Mouse (Mus musculus): ENCODE results near the gene Pfkfb3. TPM values are rescaled to one million over a fixed set of nuclear protein-coding genes. Genes with fewer than 3 reads are reported as not detected.
"Not testable (repeated sequence)": the region's sequence is repeated elsewhere in the genome, so short reads cannot be mapped to it uniquely, and the experiment has no call there.

The Pfkfb3 gene
- total RNA-seq, 2 experiments from 2014 or later = 27.5 to 30.0 TPM

- intact Hi-C loops (cut with DNase I) = no loop called here
- peak in 1 of 2 experiments; percentile 49 for DNase-seq (ENCODE audit: low spot score in 2 of 2)
Measured at GRCm38 (mm10) chr2:11552966-11553451, 868 bp downstream of the Pfkfb3 start.

- no peak for DNase-seq (ENCODE audit: low spot score in 2 of 2)
- intact Hi-C loops (cut with DNase I) = no loop called here
Measured at GRCm38 (mm10) chr2:11552297-11552821, 1.5 kb downstream of the Pfkfb3 start.

GRCm38 (mm10) chr2:11551726-11552125, 2.2 kb downstream of the Pfkfb3 start:
- intact Hi-C loops (cut with DNase I) = no loop called here
- DNase-seq (ENCODE audit: low spot score in 2 of 2) = no peak

- intact Hi-C loops (cut with DNase I) = no loop called here
- DNase-seq (ENCODE audit: low spot score in 2 of 2) = no peak
Measured at GRCm38 (mm10) chr2:11548508-11548907, 5.4 kb downstream of the Pfkfb3 start.

GRCm38 (mm10) chr2:11547609-11548008, 6.3 kb downstream of the Pfkfb3 start:
- no peak for DNase-seq (ENCODE audit: low spot score in 2 of 2)
- intact Hi-C loops (cut with DNase I) = no loop called here

- DNase-seq (ENCODE audit: low spot score in 2 of 2) = no peak
- intact Hi-C loops (cut with DNase I) = no loop called here
Measured at GRCm38 (mm10) chr2:11546091-11546490, 7.8 kb downstream of the Pfkfb3 start.

GRCm38 (mm10) chr2:11545380-11545779, 8.5 kb downstream of the Pfkfb3 start:
- intact Hi-C loops (cut with DNase I) = no loop called here

GRCm38 (mm10) chr2:11544342-11544741, 9.5 kb downstream of the Pfkfb3 start:
- intact Hi-C loops (cut with DNase I) = loop anchor here (5.0 kb wide), 1 partner anchor 117 kb away; no protein-coding TSS in a partner anchor
- no peak for DNase-seq (ENCODE audit: low spot score in 2 of 2)

More at GRCm38 (mm10) chr2:11545380-11545779, 8.5 kb downstream of the Pfkfb3 start:
- DNase-seq (ENCODE audit: low spot score in 2 of 2) = no peak

- DNase-seq (ENCODE audit: low spot score in 2 of 2) = no peak
- intact Hi-C loops (cut with DNase I) = loop anchor here (2.0 to 5.0 kb wide), 2 partner anchors 40 to 116 kb away; no protein-coding TSS in a partner anchor
Measured at GRCm38 (mm10) chr2:11543158-11543557, 10.7 kb downstream of the Pfkfb3 start.

GRCm38 (mm10) chr2:11542640-11543039, 11.2 kb downstream of the Pfkfb3 start:
- peak; percentile 72 to 80 for DNase-seq (ENCODE audit: low spot score in 2 of 2)

GRCm38 (mm10) chr2:11542121-11542520, 11.8 kb downstream of the Pfkfb3 start:
- DNase-seq (ENCODE audit: low spot score in 2 of 2) = no peak
- intact Hi-C loops (cut with DNase I) = loop anchor here (1.0 to 5.0 kb wide), 3 partner anchors 39 to 211 kb away; no protein-coding TSS in a partner anchor

More at GRCm38 (mm10) chr2:11542640-11543039, 11.2 kb downstream of the Pfkfb3 start:
- intact Hi-C loops (cut with DNase I) = loop anchor here (1.0 to 5.0 kb wide), 3 partner anchors 40 to 211 kb away; no protein-coding TSS in a partner anchor

GRCm38 (mm10) chr2:11541528-11541927, 12.3 kb downstream of the Pfkfb3 start:
- intact Hi-C loops (cut with DNase I) = loop anchor here (5.0 kb wide), 1 partner anchor 114 kb away; no protein-coding TSS in a partner anchor
- not testable (repeated sequence) for DNase-seq (ENCODE audit: low spot score in 2 of 2)

GRCm38 (mm10) chr2:11535966-11536365, 17.9 kb downstream of the Pfkfb3 start:
- no peak for DNase-seq (ENCODE audit: low spot score in 2 of 2)
- intact Hi-C loops (cut with DNase I) = loop anchor here (1.0 kb wide), 1 partner anchor 34 kb away; no protein-coding TSS in a partner anchor

GRCm38 (mm10) chr2:11535412-11535928, 18.4 kb downstream of the Pfkfb3 start:
- intact Hi-C loops (cut with DNase I) = loop anchor here (1.0 kb wide), 1 partner anchor 33 kb away; no protein-coding TSS in a partner anchor
- DNase-seq (ENCODE audit: low spot score in 2 of 2) = peak; percentile 87 to 94

GRCm38 (mm10) chr2:11534826-11535225, 19.1 kb downstream of the Pfkfb3 start:
- intact Hi-C loops (cut with DNase I) = loop anchor here (1.0 kb wide), 1 partner anchor 33 kb away; no protein-coding TSS in a partner anchor
- DNase-seq (ENCODE audit: low spot score in 2 of 2) = peak in 1 of 2 experiments; percentile 15

GRCm38 (mm10) chr2:11530101-11530500, 23.8 kb downstream of the Pfkfb3 start:
- peak; percentile 61 to 93 for DNase-seq (ENCODE audit: low spot score in 2 of 2)
- intact Hi-C loops (cut with DNase I) = no loop called here

GRCm38 (mm10) chr2:11526063-11526462, 27.8 kb downstream of the Pfkfb3 start:
- intact Hi-C loops (cut with DNase I) = no loop called here

GRCm38 (mm10) chr2:11524736-11525135, 29.1 kb downstream of the Pfkfb3 start:
- DNase-seq (ENCODE audit: low spot score in 2 of 2) = no peak
- intact Hi-C loops (cut with DNase I) = no loop called here

More at GRCm38 (mm10) chr2:11526063-11526462, 27.8 kb downstream of the Pfkfb3 start:
- no peak for DNase-seq (ENCODE audit: low spot score in 2 of 2)

GRCm38 (mm10) chr2:11521758-11522157, 32.1 kb downstream of the Pfkfb3 start:
- DNase-seq (ENCODE audit: low spot score in 2 of 2) = no peak
- intact Hi-C loops (cut with DNase I) = no loop called here

GRCm38 (mm10) chr2:11520786-11521185, 33.1 kb downstream of the Pfkfb3 start:
- intact Hi-C loops (cut with DNase I) = no loop called here
- DNase-seq (ENCODE audit: low spot score in 2 of 2) = no peak

- intact Hi-C loops (cut with DNase I) = no loop called here
- DNase-seq (ENCODE audit: low spot score in 2 of 2) = no peak
Measured at GRCm38 (mm10) chr2:11515828-11516227, 38.0 kb downstream of the Pfkfb3 start.
